Mouse (Mus musculus) cerebellum, postnatal 14 days (tissue): Measurements from ENCODE around the gene Rbfox1.
A peak's percentile ranks its signal among the peaks of the same experiment; 100 is the strongest.

ENCODE experiments used
- DNase-seq, 2 experiments: peaks; one replicate each; pipeline ENCODE4 v3.0.0; 2021; ENCODE audit warnings: mixed read lengths in 2 of 2

Rbfox1 gene

DNA sequence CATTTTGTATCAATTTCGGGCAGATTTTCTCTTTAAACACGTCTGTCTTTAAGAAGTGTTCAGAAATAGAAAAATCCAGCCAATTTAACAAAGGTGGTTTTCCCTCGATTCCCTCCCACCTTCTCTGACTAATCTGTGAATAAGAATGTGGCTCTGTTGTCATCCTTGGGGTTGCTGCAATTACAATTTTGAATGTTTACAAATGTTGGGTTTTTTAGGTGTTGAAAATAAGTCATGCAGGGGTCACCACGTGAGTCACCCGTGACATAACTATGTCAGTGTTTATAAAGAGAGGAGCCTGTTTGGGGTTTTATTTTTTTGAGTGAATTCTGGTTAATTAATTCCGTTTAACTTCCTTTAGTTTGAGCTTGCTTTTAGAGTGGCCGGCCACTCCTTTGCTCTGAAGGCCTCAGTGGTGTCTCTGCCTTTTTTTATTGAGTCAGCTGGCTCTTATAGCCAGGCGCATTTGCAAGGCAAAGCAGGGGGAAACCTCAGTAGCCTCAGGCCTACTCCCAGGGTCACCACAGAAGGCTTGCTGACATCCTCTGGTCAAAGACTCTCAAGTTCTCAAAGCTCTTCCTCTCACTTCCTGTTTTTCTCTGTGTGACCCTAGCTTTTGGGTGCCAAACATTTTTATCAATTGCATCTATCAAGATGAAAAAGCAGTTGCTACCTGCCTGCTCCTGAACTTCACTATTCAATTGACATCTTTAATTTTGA is 957.1 kb downstream of the Rbfox1 start:
- no peak for DNase-seq

DNA sequence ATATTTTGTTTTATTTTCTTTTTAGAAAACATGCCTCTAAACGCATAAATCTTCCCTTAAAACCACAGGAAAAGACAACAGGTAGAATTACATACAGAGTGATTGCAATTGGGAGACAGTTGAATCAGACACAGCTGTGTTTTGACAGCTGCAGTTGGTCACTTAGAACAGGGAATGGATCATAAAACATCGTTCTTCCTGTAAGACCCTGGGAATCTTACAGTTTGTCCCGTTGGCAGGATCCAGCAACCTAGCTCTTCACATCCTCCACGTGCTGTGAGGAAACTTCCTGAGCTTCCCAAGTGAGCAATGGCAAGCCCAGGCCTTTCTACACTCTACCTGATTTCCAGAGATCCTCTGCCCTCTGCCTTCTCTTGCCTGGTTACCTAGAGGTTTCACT is 959.5 kb downstream of the Rbfox1 start:
- DNase-seq, result no peak

- no peak for DNase-seq
Observed at GRCm38 (mm10) chr16:6851393-6851792, 966.2 kb downstream of the Rbfox1 start.

GRCm38 (mm10) chr16:6853796-6854195 is 968.6 kb downstream of the Rbfox1 start:
- DNase-seq, result no peak

- DNase-seq, result peak in 1 of 2 experiments; percentile 19
Observed at GRCm38 (mm10) chr16:6861656-6862055, 976.5 kb downstream of the Rbfox1 start.

GRCm38 (mm10) chr16:6882683-6883430 is 997.7 kb downstream of the Rbfox1 start:
- no peak for DNase-seq

DNA sequence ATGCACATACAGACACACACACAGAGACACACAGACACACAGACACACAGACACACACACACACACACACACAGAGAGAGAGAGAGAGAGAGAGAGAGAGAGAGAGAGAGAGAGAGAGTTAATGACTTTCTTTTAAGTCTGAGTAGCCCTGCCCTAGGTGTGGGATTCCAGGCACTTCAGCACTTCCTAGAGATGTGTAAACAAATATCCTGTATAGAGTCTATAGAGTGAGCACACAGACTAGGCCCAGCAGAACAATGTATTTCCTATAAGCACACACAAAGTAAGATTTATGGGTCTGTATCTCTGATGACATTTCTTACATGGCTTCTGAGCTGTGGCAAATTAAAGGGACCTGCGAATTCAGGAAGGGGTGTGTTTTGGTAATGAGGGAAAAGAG is 998.6 kb downstream of the Rbfox1 start:
- no peak for DNase-seq

DNA sequence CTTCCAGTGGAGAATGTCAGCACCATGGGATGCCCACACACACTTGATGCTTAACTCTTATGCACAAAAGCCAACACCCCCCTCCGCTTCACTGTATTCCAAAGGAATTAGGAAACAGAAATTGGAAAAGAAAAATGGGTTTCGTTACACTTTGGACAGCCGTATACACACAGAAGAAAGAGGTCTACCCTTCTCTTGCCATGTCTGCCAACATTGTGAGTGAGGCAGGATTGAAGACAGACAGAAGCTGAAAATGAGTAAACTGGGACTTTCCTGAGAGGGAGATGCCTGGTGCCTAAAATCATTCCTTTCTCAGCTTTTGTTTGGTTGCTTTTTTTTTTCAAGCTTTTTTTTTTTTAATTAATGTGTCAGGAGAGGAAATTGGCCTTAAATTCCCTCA is 1000.5 kb downstream of the Rbfox1 start:
- no peak for DNase-seq

DNA sequence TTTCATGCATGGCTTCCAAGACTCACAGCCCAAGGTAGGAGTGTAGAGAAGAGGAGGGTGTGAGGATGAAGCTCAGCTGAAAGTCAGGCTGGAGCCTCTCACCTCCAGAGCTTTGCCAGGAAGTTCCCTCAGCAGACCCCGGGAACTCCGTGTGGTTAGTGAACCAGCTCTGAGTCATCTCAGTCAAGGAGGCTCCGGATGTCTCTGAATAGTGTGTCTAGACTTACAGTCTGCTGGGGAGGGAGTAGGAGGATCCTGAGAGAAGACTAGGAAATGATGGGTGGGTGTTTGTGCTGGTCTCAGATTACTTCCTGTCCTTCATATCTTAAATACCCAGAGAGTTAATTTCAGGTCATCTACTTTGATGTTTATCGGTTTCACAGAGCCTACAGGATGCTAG is 1004.1 kb downstream of the Rbfox1 start:
- DNase-seq, result no peak

- no peak for DNase-seq
Observed at GRCm38 (mm10) chr16:6897734-6898133, 1012.6 kb downstream of the Rbfox1 start.

GRCm38 (mm10) chr16:6900006-6900405 is 1014.9 kb downstream of the Rbfox1 start:
- DNase-seq, result no peak

DNA sequence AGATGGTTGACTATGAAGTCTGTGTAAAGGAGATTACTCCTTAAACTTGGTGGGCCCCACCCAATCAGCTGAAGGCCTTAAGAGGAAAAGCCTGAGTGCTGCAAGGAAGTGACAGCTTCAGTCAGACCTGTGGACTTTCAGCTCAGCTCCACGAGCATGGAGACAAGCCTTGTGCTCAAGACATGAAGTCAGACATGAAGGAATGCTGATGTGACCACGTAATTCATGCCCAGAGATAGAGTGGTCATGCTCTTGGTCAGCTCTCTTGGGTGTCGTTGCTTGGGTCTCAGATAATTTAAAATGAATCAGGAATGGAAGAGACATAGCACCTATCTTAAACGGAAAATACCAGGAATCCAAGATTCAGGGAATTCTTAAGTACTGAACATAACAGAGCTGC is 1019.8 kb downstream of the Rbfox1 start:
- no peak for DNase-seq

DNA sequence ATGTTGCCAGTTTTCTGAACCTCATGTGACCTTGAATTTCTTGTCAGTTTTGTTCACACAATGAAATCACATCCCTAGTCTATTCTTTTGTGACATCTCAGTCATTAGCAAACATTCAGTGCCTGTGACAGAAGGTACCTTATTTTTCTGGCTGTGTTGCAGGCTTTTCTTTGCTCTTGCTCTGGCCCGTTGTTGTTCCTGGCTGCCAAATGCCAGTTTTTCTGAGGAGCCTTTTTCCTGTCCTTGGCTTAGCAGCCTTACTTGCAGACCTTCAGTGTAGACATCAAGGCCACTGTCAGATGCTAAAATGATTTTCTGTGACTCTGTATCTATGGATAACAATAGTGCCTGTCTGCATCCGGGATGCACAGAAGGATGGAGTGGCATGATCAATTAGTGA is 1020.8 kb downstream of the Rbfox1 start:
- peak; percentile 31 to 63 for DNase-seq

GRCm38 (mm10) chr16:6907550-6907949 is 1022.4 kb downstream of the Rbfox1 start:
- peak; percentile 54 to 63 for DNase-seq

DNA sequence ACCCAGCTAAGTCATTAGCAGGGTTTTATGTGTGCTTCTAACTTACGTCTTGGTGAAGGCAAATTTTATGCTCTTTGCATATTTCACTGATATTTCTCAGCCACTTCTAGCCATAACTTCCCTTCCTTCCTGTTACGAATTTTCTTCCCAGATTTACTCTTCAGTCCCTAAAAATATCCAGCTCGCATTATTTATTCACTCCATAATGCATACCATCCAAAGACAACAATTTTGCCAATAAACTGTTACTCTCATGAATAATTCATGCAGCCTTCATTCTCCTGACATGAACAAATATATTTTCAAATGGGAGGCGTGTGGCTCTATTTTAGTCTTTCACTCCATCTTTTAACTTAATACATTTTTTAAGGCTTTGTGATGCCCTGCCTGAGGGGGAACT is 1029.4 kb downstream of the Rbfox1 start:
- no peak for DNase-seq

DNA sequence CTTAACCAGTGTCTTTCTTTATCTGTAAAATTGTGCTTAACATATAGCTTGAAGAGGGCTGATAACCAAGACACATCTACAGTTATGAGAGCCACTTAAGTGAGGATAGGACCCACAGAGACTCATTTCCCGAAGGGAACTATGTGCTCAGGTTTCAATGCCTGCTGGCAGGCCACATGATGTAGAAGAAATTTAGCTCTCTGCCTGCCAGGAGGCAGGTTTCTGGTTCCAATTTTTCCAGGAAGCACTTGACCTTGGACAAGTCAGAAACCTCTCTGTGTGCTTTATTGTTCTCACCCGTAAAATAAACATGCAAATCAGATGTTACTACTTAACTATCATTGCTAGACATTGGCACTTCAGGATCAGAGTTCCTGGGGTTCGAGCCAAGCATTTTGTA is 1033.5 kb downstream of the Rbfox1 start:
- DNase-seq, result peak; percentile 15 to 55

DNA sequence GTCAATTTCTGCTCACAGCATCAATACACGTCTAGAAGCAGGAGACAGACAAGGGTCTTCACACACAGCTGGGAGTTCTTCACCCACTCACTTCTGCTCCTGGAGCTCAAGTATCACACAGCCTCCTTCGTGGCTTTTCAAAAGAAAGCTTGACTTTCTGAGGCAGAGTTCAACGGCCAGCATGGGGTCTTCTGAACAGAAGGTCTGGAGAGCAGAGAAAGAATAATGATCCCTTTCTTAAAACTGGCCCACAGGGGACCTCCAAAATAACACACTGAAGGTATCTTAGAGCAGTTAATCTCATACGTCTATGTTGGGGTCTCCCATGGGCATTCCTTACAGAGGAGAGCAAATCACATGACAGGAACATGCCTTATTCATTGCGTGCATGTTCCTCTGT is 1034.5 kb downstream of the Rbfox1 start:
- no peak for DNase-seq

DNA sequence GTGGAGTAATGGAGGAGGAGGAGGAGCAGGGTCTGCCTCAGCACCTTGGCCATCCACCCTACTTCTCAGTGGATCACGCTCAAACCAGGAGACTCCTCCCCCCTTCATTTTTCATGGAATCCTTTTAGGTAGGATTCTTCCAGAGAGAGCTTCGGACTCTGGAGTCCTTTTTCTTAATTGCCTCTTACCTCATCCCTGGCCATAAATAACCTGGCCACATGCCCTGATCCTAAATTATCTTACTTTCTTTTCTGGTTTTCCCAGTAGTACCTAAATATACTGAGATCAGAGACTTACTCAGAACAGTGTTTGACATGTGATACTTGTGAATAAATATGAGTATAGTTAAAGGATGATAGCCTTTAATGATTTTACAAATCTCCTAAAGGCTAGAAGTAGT is 1042.5 kb downstream of the Rbfox1 start:
- DNase-seq, result no peak

- no peak for DNase-seq
Observed at GRCm38 (mm10) chr16:6930795-6931194, 1045.6 kb downstream of the Rbfox1 start.

DNA sequence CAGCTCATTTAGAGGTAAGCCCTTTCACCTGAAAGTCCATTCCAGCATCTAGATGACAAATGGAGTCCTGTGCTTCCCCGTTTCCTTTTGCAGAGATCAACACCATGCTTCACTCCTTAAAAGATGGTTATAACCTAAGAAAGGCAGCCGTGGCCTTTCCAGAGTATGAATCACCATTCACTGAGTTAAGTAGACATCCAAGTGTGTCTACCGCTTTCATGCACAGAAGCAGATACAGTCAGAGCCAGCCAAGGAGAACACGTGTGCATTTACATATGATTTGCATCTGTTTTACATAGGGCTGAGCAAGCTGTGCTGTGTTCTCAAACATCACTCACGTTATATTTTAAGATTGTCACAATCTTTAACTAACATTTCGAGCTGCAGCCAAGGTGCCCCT is 1061.0 kb downstream of the Rbfox1 start:
- no peak for DNase-seq

GRCm38 (mm10) chr16:6949666-6950065 is 1064.5 kb downstream of the Rbfox1 start:
- peak in 1 of 2 experiments; percentile 55 for DNase-seq

- no peak for DNase-seq
Observed at GRCm38 (mm10) chr16:6955102-6955675, 1070.0 kb downstream of the Rbfox1 start.

GRCm38 (mm10) chr16:6961931-6962379 is 1076.8 kb downstream of the Rbfox1 start:
- no peak for DNase-seq

GRCm38 (mm10) chr16:6962508-6962907 is 1077.4 kb downstream of the Rbfox1 start:
- no peak for DNase-seq
